Mouse (Mus musculus) thymus, adult 2 months (tissue): ENCODE data around the gene Mib2. TPM values are rescaled to one million over a fixed set of nuclear protein-coding genes. Genes with fewer than 3 reads are reported as not detected.

Experiments used
- DNase-seq: peaks from one replicate; pipeline ENCODE4 v3.0.0; 2021
- H3K27ac ChIP-seq: fragments of 200-500 bp; 2 replicates; pipeline ENCODE4 v1.5.1; 2012; ENCODE audit warnings: low read length, control low read depth; ENCODE audit not compliant: control insufficient read depth, insufficient read depth
- H3K27me3 ChIP-seq: fragments of 200-500 bp; 2 replicates; pipeline ENCODE4 v1.6.1; 2012; ENCODE audit warnings: mild to moderate bottlenecking, low read length, moderate library complexity, mixed read lengths; ENCODE audit not compliant: control insufficient read depth, insufficient read depth
- H3K36me3 ChIP-seq: fragments of 200-500 bp; 2 replicates; pipeline ENCODE4 v1.6.1; 2012; ENCODE audit warnings: mild to moderate bottlenecking, low read length, moderate library complexity; ENCODE audit not compliant: control insufficient read depth, insufficient read depth
- H3K4me1 ChIP-seq: fragments of 200-500 bp; replicated peaks from 2 replicates; pipeline ENCODE4 v1.6.1; 2012; ENCODE audit warnings: low read length; ENCODE audit not compliant: control insufficient read depth, insufficient read depth
- H3K4me3 ChIP-seq: fragments of 200-500 bp; 2 replicates; pipeline ENCODE4 v1.5.1; 2012; ENCODE audit warnings: mild to moderate bottlenecking, low read length, control low read depth, moderate library complexity; ENCODE audit not compliant: control insufficient read depth, insufficient read depth
- CTCF ChIP-seq: fragments of 200-500 bp; IDR thresholded peaks from 2 replicates; pipeline ENCODE4 v1.5.1; 2012; ENCODE audit warnings: mild to moderate bottlenecking, control low read depth, low read length, moderate library complexity, borderline replicate concordance; ENCODE audit not compliant: control insufficient read depth, poor library complexity, insufficient read depth; ENCODE audit errors: extremely low read depth
- POLR2A ChIP-seq: fragments of 200-500 bp; IDR thresholded peaks from 2 replicates; pipeline ENCODE4 v1.6.1; 2012; ENCODE audit warnings: mild to moderate bottlenecking, low read length, control low read depth, moderate library complexity; ENCODE audit not compliant: control insufficient read depth, poor library complexity, insufficient read depth; ENCODE audit errors: extremely low read depth
- WGBS: fragments of 180-500 bp; shearing (Covaris S2); methylation state at CpG from one replicate; pipeline ENCODE4 v1.1.7; 2018; 5-methylcytosine and 5-hydroxymethylcytosine counted together
- polyA plus RNA-seq: library from polyadenylated mRNA; depleted of rRNA; stranded (reverse); fragments of >200 nt; gene quantifications from 2 replicates; pipeline ENCODE4 v1.2.3, GENCODE M21; 2012

Gene Mib2
- polyA plus RNA-seq, 1 experiment, result 99.7 TPM

DNA sequence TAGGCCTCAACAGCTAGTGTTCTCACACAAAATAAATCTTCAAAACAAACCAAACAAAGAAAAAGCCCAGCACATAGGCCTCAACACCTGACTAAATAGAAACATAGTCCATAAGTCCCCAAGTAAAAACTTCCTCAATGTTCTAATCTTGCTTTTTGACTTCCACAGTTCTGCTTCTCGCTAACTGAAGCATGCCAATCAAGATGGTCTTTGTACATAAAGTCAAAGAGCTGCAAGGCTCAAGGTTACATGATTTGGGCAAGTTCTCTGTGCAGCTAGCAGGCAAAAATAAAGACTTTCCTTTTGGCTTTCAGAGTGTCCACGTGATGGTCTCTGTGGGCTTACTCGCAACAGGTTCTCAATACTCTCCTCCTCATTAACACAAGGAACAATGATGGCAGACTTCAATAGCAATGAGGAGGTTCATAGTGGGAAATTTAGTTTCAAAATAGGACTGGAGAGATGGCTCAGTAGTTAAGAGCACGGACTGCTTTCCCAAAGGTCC is 34.5 kb upstream of the Mib2 start:
- no peak overlapping the region for H3K4me3 ChIP-seq
- H3K4me1 ChIP-seq, result peaks cover 8% of the 10 kb centered on the region
- 98% methylated on average over 4 of the region's 4 CpGs for WGBS
- no peak for DNase-seq
- no peaks in the 10 kb centered on the region for H3K27me3 ChIP-seq
- no peaks in the 10 kb centered on the region for H3K36me3 ChIP-seq
- H3K27ac ChIP-seq, result no peak overlapping the region
- TF ChIP-seq CTCF (no peak), POLR2A (no peak)

DNA sequence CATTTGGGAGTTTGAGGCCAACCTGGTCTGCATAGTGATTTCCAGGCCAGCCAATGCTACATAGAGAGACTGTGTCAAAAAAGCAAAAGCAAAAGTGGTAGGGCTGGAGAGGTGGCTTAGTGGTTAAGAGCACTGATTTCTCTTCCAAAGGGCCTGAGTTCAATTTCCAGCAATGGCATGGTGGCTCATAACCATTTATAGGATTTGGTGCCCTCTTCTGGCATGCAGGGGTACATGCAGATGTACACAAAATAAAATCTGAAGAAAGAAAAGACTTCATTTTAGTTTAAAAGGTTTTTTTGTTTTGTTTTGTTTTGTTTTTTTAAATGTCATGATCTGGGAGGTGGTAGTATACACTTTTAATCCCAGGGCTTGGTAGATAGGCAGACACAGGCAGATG is 31.4 kb upstream of the Mib2 start:
- no peak overlapping the region for H3K4me3 ChIP-seq
- no peaks in the 10 kb centered on the region for H3K36me3 ChIP-seq
- H3K27ac ChIP-seq, result no peak overlapping the region
- peaks cover 8% of the 10 kb centered on the region for H3K4me1 ChIP-seq
- TF ChIP-seq CTCF (no peak), POLR2A (no peak)
- no peaks in the 10 kb centered on the region for H3K27me3 ChIP-seq
- DNase-seq, result peak; percentile 13

DNA sequence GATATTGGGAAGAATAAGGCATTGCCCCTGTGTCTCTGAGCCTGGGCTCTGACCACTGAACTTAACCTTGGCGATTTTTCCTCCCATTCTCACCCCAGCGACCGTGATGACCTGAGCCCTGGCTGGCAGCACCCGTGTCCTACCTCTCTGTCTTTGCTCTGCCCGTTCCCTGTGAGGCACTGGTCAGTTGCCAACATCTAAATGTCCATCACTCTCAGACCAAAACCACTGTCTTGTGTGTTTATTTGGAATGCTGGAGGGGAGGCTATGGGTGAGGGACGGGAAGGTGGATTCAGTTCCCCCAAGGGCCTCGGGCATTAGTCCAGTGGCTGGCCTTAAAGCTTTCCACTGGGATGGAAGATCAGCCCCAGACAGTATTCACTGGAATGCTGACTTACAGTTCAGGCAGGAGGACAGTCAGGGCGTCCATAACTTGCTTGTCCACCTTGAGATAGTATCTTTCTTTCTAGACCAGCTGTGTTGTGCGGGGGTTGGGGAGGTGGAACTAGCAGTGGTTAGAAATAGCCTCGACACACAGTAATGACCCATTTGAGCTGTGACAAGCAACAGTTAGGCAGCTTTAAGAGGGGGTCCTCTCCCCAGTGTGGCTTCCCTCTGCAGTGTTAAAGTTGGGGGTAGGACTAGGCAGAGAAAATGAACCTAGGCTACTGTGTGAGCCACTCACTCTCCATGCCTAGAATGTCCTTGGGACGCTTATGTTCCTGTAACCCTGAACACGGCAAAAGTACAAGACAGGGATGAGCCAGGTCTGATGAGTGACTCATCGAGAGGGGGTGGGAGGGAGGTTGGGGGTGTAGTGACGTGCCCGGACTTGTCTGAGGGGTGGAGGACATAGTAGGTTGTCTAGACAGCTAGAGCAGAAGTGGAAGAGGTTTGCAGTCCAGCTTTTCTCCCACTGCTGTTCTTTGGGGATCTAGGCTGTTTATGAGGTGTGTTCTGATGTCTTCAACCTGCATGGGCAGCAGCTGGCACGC is 27.6 kb upstream of the Mib2 start:
- no peaks in the 10 kb centered on the region for H3K27me3 ChIP-seq
- DNase-seq, result no peak
- H3K27ac ChIP-seq, result no peak overlapping the region
- WGBS, result 89% methylated on average over 16 of the region's 16 CpGs
- peaks cover 14% of the 10 kb centered on the region for H3K4me1 ChIP-seq
- TF ChIP-seq CTCF (no peak), POLR2A (no peak)
- no peak overlapping the region for H3K4me3 ChIP-seq
- no peaks in the 10 kb centered on the region for H3K36me3 ChIP-seq

DNA sequence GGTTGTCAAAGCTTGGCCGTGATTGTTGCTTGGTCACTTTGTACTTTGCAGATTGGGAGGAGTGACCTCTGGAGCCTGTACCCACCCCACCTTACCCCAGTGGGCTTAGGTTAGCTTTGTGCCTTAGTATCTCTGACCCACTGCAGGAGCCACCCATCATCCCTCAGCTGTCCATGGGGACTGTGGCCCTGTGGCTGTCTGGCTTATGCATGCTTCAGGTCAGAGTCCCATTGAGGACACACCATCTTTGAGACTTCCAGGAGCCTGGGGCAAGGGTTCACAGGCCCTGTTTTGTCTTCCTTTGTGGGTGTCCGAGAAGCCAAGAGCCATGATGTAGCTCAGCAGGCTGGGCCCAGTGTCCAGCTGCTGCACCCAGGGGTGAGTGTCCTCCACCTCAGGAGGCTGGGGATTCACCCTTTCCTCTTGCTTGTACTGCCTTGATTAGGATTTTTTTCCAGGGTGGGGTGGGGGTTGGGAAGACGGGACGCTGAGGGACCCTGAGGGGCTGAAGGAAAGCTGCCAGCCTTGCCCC is 26.6 kb upstream of the Mib2 start:
- Histone ChIP-seq H3K27ac (no peak overlapping the region), H3K4me3 (no peak overlapping the region), H3K36me3 (no peaks in the 10 kb centered on the region), H3K4me1 (peaks cover 14% of the 10 kb centered on the region), H3K27me3 (no peaks in the 10 kb centered on the region)
- WGBS, result 98% methylated on average over 4 of the region's 4 CpGs
- TF ChIP-seq CTCF, result no peak
- no peak for TF ChIP-seq POLR2A
- no peak for DNase-seq

DNA sequence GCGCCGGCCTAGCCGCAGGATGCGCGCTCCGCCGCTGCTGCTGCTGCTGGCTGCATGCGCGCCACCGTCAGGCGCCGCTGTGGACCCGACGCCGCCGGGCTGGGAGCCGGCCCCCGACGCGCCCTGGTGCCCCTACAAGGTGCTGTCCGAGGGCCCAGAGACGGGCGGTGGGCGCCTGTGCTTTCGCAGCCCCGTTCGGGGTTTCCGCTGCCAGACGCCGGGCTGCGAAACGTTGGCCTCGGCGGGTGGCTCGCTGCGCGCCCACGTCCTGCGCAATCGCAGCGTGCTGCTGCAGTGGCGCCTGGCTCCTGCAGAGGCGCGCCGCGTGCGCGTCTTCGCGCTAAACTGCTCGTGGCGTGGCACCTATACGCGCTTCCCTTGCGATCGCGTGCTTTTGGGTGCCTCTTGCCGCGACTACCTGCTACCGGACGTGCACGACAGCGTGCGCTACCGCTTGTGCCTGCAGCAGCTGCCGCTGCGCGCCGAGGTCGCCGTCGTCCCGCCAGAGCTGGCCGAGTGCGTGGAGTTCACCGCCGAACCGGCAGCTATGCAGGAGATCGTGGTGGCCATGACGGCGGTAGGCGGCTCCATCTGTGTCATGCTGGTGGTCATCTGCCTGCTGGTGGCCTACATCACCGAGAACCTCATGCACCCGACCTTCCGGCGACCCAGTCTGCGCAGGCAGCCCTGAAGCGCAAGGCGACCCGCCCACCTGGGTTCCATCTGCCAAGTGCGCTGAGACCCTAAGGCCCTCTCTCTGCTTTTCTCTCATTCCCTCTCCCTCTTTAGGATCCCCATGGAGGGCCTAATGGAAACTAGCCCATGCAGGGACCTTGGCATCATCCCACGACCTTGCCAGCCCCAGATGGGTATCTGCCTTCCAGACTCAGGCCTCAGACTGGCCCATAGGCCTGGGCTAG is 25.7 kb upstream of the Mib2 start:
- peak; percentile 78 for DNase-seq

DNA sequence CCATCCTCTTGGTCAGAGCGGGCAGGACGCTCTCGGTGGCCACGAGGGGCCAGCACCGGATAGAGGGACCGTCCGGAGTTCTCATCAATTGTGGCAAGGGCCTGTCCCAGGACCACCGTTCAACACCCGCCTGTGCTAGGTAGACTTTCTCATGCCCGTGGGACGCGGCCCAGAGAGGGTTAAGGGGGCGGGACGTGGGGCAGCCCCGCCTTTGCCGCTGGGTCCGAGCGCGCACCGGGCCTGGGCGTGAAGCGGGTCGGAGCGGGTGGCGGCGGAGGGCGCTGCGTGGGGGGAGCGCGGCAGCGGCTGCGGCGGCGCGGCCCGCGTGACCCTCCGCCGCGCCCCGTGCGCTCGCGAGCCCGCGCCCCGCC is 25.1 kb upstream of the Mib2 start, which contains the start of gene Fndc10:
Gene Fndc10 (plus strand): TSS at position 232 of the 371 bp plus-strand sequence.
- 0 out of 2 replicates have a peak within 1 kb of the TSS, but pooled peaks have one; percentile 1 for H3K27ac ChIP-seq
- H3K4me3 ChIP-seq, result peak within 1 kb of the TSS; percentile 66
- no peaks in the 10 kb centered on the region for H3K27me3 ChIP-seq
- 2% methylated on average over 46 of the region's 47 CpGs for WGBS
- TF ChIP-seq CTCF, result no peak
- no peak for TF ChIP-seq POLR2A
- DNase-seq, result peak; percentile 64
- H3K4me1 ChIP-seq, result peaks cover 14% of the 10 kb centered on the region
- no peaks in the 10 kb centered on the region for H3K36me3 ChIP-seq

More for the DNA sequence above, 25.7 kb upstream of the Mib2 start:
- Histone ChIP-seq H3K27me3 (no peaks in the 10 kb centered on the region), H3K36me3 (no peaks in the 10 kb centered on the region), H3K27ac (0 out of 2 replicates have a peak overlapping the region, but pooled peaks have one; percentile 1), H3K4me3 (peak overlapping the region; percentile 66), H3K4me1 (peaks cover 14% of the 10 kb centered on the region)
- peak; percentile 33; the same call in 1 of the 2 replicates for TF ChIP-seq CTCF
- TF ChIP-seq POLR2A, result no peak
- WGBS, result 2% methylated on average over 92 of the region's 92 CpGs

DNA sequence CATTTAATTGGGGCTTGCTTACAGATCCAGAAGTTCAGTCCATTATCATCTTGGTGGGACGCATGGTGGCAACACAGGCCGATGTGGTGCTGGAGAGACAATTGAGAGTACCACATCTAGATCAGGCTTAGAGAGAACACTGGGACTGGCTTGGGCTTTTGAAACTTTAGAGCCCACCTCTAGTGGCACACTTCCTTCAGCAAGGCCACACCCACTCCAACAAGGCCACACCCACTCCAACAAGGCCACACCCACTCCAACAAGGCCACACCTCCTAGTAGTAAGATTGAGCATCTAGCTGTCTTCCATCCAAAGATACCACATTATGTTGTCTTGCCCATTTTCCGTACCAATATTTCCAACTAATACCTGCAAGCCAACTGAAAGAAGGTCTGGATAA is 23.4 kb upstream of the Mib2 start:
- peaks cover 14% of the 10 kb centered on the region for H3K4me1 ChIP-seq
- 96% methylated on average over 3 of the region's 3 CpGs for WGBS
- H3K27me3 ChIP-seq, result no peaks in the 10 kb centered on the region
- no peak overlapping the region for H3K4me3 ChIP-seq
- no peak overlapping the region for H3K27ac ChIP-seq
- no peak for DNase-seq
- TF ChIP-seq CTCF (no peak), POLR2A (no peak)
- H3K36me3 ChIP-seq, result no peaks in the 10 kb centered on the region
